Mouse (Mus musculus): ENCODE results near the gene Maml2. TPM values are rescaled to one million over a fixed set of nuclear protein-coding genes. Genes with fewer than 3 reads are reported as not detected.

Maml2 gene
- polyA plus RNA-seq, 1 experiment from 2014 or later = 15.1 TPM

DNA sequence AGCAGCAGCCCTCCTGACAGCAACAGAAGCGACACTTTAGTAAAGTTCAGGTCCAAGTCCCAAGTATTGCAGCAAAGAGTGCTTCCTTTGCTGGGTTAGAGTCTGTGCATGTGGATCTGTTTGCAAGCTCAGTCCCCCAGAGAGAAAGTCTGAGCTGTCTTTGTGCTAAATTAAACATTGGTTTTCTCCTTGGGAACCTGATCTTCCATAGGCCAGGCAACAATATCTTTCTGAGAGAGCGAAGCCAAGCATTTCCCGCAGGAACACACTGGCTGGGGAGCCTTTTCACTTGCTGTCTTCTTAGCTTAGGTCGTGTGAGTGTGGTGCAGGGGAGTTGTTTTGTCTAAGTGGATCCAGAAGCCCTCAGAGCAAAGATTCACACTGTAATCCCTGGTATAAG lies 9.5 kb downstream of the Maml2 start:
- Histone ChIP-seq H3K4me2 (replicated peaks; ENCODE audit: low read depth, low read length) (no peak overlapping the region), H3K27me3 (replicated peaks; ENCODE audit: insufficient read depth, low read length) (no peaks in the 10 kb centered on the region), H3K9ac (replicated peaks; ENCODE audit: low read depth) (no peak overlapping the region), H3K9me3 (ENCODE audit: low read length) (no peaks in the 10 kb centered on the region), H3K4me1 (ENCODE audit: insufficient read depth, low read depth, low read length) (peaks cover 12% of the 10 kb centered on the region; the same call in 1 of the 2 replicates), H3K36me3 (ENCODE audit: insufficient read depth, low read length) (no peaks in the 10 kb centered on the region), H3K27ac (ENCODE audit: low read length) (no peak overlapping the region), H3K4me3 (ENCODE audit: low read depth, low read length) (no peak overlapping the region)
- no peak for TF ChIP-seq EP300 (IDR thresholded peaks at IDR 0.05)
- TF ChIP-seq CTCF (IDR thresholded peaks at IDR 0.05) = no peak
- WGBS = 60% methylated on average over 4 of the region's 4 CpGs
- ATAC-seq (no peak), DNase-seq (ENCODE audit: low spot score) (no peak)

DNA sequence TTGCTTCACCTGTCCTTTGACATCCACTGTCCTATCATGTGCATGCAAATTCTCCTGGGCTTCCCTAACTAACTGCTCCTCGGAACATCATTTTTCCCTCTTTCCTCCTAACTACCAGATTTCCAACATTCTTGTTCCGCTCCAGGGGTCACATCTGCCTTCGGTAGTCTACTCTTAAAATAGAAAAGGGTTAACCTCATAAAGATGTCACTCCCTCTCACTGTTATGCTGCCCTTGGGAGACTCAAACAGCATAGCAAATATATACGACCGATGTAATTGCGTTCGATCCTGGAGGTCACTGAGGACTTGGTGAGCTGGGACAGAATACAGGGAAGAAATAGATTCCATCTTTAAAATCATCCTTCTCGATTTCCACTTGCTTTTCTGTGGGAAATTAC lies 11.0 kb downstream of the Maml2 start:
- no peak for TF ChIP-seq CTCF (IDR thresholded peaks at IDR 0.05)
- TF ChIP-seq EP300 (IDR thresholded peaks at IDR 0.05) = no peak
- Histone ChIP-seq H3K27me3 (replicated peaks; ENCODE audit: insufficient read depth, low read length) (no peaks in the 10 kb centered on the region), H3K27ac (ENCODE audit: low read length) (no peak overlapping the region), H3K9ac (replicated peaks; ENCODE audit: low read depth) (no peak overlapping the region), H3K36me3 (ENCODE audit: insufficient read depth, low read length) (no peaks in the 10 kb centered on the region), H3K4me3 (ENCODE audit: low read depth, low read length) (no peak overlapping the region), H3K9me3 (ENCODE audit: low read length) (no peaks in the 10 kb centered on the region), H3K4me2 (replicated peaks; ENCODE audit: low read depth, low read length) (no peak overlapping the region), H3K4me1 (ENCODE audit: insufficient read depth, low read depth, low read length) (peaks cover 10% of the 10 kb centered on the region; the same call in 1 of the 2 replicates)
- DNase-seq (ENCODE audit: low spot score) (no peak), ATAC-seq (no peak)
- WGBS = 87% methylated on average over 8 of the region's 8 CpGs

GRCm38 (mm10) chr9:13309807-13310206 lies 12.1 kb downstream of the Maml2 start:
- DNase-seq (ENCODE audit: low spot score) = no peak
- H3K9me3 ChIP-seq (ENCODE audit: low read length) = no peaks in the 10 kb centered on the region
- H3K9ac ChIP-seq (replicated peaks; ENCODE audit: low read depth) = no peak overlapping the region
- H3K4me2 ChIP-seq (replicated peaks; ENCODE audit: low read depth, low read length) = no peak overlapping the region
- H3K4me3 ChIP-seq (ENCODE audit: low read depth, low read length) = no peak overlapping the region
- no peak for ATAC-seq
- no peak for TF ChIP-seq CTCF (IDR thresholded peaks at IDR 0.05)
- TF ChIP-seq EP300 (IDR thresholded peaks at IDR 0.05) = no peak
- H3K27ac ChIP-seq (ENCODE audit: low read length) = no peak overlapping the region
- no peaks in the 10 kb centered on the region for H3K27me3 ChIP-seq (replicated peaks; ENCODE audit: insufficient read depth, low read length)
- peaks cover 5% of the 10 kb centered on the region; the same call in 1 of the 2 replicates for H3K4me1 ChIP-seq (ENCODE audit: insufficient read depth, low read depth, low read length)
- H3K36me3 ChIP-seq (ENCODE audit: insufficient read depth, low read length) = no peaks in the 10 kb centered on the region
- WGBS = 77% methylated on average over 7 of the region's 7 CpGs

- Histone ChIP-seq H3K36me3 (ENCODE audit: insufficient read depth, low read length) (no peaks in the 10 kb centered on the region), H3K4me3 (ENCODE audit: low read depth, low read length) (no peak overlapping the region), H3K27ac (ENCODE audit: low read length) (no peak overlapping the region), H3K9me3 (ENCODE audit: low read length) (no peaks in the 10 kb centered on the region), H3K9ac (replicated peaks; ENCODE audit: low read depth) (no peak overlapping the region), H3K27me3 (replicated peaks; ENCODE audit: insufficient read depth, low read length) (no peaks in the 10 kb centered on the region), H3K4me1 (ENCODE audit: insufficient read depth, low read depth, low read length) (peaks cover 8% of the 10 kb centered on the region; the same call in 1 of the 2 replicates), H3K4me2 (replicated peaks; ENCODE audit: low read depth, low read length) (no peak overlapping the region)
- ATAC-seq (no peak), DNase-seq (ENCODE audit: low spot score) (no peak)
- TF ChIP-seq EP300 (IDR thresholded peaks at IDR 0.05) (no peak), CTCF (IDR thresholded peaks at IDR 0.05) (no peak)
- 80% methylated on average over 3 of the region's 3 CpGs for WGBS
These were observed 12.5 kb downstream of the Maml2 start for GRCm38 (mm10) chr9:13310236-13310635.

- H3K9me3 ChIP-seq (ENCODE audit: low read length) = no peaks in the 10 kb centered on the region
- H3K4me1 ChIP-seq (ENCODE audit: insufficient read depth, low read depth, low read length) = peaks cover 16% of the 10 kb centered on the region; the same call in 1 of the 2 replicates
- WGBS = 47% methylated on average over 2 of the region's 2 CpGs
- no peaks in the 10 kb centered on the region for H3K27me3 ChIP-seq (replicated peaks; ENCODE audit: insufficient read depth, low read length)
- H3K4me3 ChIP-seq (ENCODE audit: low read depth, low read length) = no peak overlapping the region
- H3K27ac ChIP-seq (ENCODE audit: low read length) = no peak overlapping the region
- H3K9ac ChIP-seq (replicated peaks; ENCODE audit: low read depth) = no peak overlapping the region
- no peaks in the 10 kb centered on the region for H3K36me3 ChIP-seq (ENCODE audit: insufficient read depth, low read length)
- no peak for TF ChIP-seq EP300 (IDR thresholded peaks at IDR 0.05)
- no peak for TF ChIP-seq CTCF (IDR thresholded peaks at IDR 0.05)
- ATAC-seq (no peak), DNase-seq (ENCODE audit: low spot score) (no peak)
- no peak overlapping the region for H3K4me2 ChIP-seq (replicated peaks; ENCODE audit: low read depth, low read length)
These were observed 13.3 kb downstream of the Maml2 start for GRCm38 (mm10) chr9:13311094-13311493.

- no peak for ATAC-seq
- no peak overlapping the region for H3K4me3 ChIP-seq (ENCODE audit: low read depth, low read length)
- H3K4me2 ChIP-seq (replicated peaks; ENCODE audit: low read depth, low read length) = no peak overlapping the region
- H3K4me1 ChIP-seq (ENCODE audit: insufficient read depth, low read depth, low read length) = peaks cover 19% of the 10 kb centered on the region; the same call in 1 of the 2 replicates
- H3K27me3 ChIP-seq (replicated peaks; ENCODE audit: insufficient read depth, low read length) = no peaks in the 10 kb centered on the region
- TF ChIP-seq CTCF (IDR thresholded peaks at IDR 0.05) (no peak), EP300 (IDR thresholded peaks at IDR 0.05) (no peak)
- H3K36me3 ChIP-seq (ENCODE audit: insufficient read depth, low read length) = no peaks in the 10 kb centered on the region
- no peaks in the 10 kb centered on the region for H3K9me3 ChIP-seq (ENCODE audit: low read length)
- H3K27ac ChIP-seq (ENCODE audit: low read length) = no peak overlapping the region
- no peak for DNase-seq (ENCODE audit: low spot score)
- H3K9ac ChIP-seq (replicated peaks; ENCODE audit: low read depth) = no peak overlapping the region
- 88% methylated on average over 2 of the region's 2 CpGs for WGBS
These were observed 16.2 kb downstream of the Maml2 start for GRCm38 (mm10) chr9:13313923-13314322.

GRCm38 (mm10) chr9:13314577-13315004 lies 16.8 kb downstream of the Maml2 start:
- no peak overlapping the region for H3K4me2 ChIP-seq (replicated peaks; ENCODE audit: low read depth, low read length)
- DNase-seq (ENCODE audit: low spot score) (no peak), ATAC-seq (no peak)
- no peak overlapping the region for H3K27ac ChIP-seq (ENCODE audit: low read length)
- no peaks in the 10 kb centered on the region for H3K27me3 ChIP-seq (replicated peaks; ENCODE audit: insufficient read depth, low read length)
- no peak overlapping the region for H3K4me3 ChIP-seq (ENCODE audit: low read depth, low read length)
- 59% methylated on average over 5 of the region's 5 CpGs for whole genome bisulfite sequencing
- H3K36me3 ChIP-seq (ENCODE audit: insufficient read depth, low read length) = no peaks in the 10 kb centered on the region
- H3K9me3 ChIP-seq (ENCODE audit: low read length) = no peaks in the 10 kb centered on the region
- H3K4me1 ChIP-seq (ENCODE audit: insufficient read depth, low read depth, low read length) = peaks cover 19% of the 10 kb centered on the region; the same call in 1 of the 2 replicates
- H3K9ac ChIP-seq (replicated peaks; ENCODE audit: low read depth) = no peak overlapping the region
- TF ChIP-seq CTCF (IDR thresholded peaks at IDR 0.05) (no peak), EP300 (IDR thresholded peaks at IDR 0.05) (no peak)

All from lung, postnatal 0 days (tissue).